Mouse (Mus musculus): ENCODE results near the gene Eif3f. TPM values are rescaled to one million over a fixed set of nuclear protein-coding genes. Genes with fewer than 3 reads are reported as not detected.

Eif3f gene
- polyA plus RNA-seq, 1 experiment: 96.4 TPM

DNA sequence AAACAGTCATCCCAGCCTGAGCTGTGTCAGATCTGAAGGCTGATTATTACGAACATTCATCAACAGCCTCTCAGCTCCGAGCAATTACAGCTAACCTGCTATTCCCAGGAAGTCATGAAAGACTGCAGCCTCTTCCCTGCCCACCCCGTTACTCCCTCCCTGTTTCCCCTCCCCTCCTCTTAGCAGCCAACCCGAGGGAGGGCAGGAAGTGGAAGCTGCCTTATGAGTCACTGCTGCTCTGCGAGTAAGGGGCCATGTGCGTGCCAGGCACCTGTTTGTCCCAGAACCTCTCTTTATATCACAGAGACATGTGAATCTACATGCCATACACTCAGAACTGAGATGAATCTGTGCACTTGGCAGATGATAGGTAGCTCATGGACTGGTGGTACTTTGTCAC, 34.0 kb downstream of the Eif3f start:
- no peak for DNase-seq (ENCODE audit: low read depth)

DNA sequence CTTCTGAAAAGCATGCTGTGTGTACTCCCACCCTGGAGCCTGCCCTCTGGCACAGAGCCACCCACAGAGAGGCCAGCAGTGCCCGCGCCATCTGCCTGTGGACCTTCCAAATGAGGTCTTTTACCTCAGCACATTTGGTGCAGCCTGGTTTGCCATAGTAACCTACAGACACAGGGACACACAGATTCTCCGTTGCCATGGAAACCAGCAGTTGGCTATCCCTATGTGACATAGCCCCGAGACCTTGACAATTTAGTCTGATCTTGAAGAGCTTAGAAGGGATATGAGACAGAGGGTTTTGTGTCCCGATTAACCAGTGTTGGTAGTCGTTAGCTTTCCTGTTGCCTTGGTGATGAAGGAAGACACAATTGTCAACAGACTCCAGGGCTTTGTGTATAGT, 38.1 kb downstream of the Eif3f start:
- no peak for DNase-seq (ENCODE audit: low read depth)

DNA sequence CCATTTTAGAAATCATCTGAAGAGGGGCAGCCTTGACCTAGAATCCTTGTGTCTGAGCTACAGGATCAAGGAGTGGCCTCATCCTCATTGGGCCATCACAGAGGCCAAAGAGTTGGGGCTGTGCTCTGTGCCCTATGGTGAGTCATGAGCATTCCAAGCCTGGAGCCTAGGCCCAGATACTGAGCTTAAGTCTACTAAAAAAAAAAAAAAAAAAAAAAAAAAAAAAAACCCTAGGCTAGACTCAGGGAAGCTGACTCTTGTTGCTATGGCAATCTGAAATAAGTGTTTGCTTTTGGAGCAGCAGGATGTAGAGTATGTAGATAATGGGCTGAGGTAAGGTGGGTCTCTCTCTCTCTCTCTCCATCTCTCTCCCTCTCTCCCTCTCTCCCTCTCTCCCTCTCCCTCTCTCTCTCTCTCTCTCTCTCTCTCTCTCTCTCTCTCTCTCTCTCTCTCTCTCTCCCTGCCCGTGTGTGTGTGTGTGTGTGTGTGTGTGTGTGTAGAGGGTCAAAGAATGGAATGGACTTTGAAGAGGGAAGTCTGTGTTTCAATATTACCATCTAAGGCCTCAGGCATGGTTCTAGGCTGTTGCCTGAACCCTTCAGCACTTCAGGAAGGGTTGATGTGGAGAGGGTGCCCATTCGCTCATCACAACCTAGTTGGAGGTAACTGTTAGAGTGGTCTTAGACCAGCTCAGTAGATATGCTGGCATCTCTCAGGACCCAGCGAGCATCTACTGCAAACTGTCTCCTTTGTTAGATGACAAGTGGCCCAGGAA, 51.9 kb downstream of the Eif3f start:
- DNase-seq (ENCODE audit: low read depth): no peak

DNA sequence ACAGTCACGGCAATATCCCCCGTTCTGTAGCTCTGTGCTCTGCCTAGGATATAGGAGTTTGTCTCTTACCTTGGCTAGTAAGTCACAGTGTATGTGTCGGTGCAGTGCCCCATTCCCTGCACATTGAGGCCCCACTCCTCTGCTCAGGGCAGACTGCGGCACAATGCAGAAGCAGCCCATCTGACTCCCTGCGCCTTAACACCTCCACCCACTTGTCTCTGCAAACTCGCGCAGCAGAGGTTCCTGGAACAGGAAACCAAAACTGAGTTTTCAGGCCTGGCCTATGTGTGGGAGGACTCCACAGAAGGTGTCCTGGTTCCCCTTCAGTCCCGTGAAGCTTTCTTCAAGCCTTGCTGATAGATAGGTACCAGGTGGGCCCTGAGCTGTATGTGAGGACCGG, 57.0 kb downstream of the Eif3f start:
- no peak for DNase-seq (ENCODE audit: low read depth)

Other genes with a start within 250 kb of the Eif3f start
- not detected in 2 replicates for gene Olfr512, start 221.1 kb upstream of the Eif3f start, polyA plus RNA-seq (2012; rRNA removed)
- not detected in 2 replicates for gene Olfr513, start 183.4 kb upstream of the Eif3f start, polyA plus RNA-seq (2012; rRNA removed)
- gene Olfr514, start 108.4 kb upstream of the Eif3f start, polyA plus RNA-seq (2012; rRNA removed): not detected in 2 replicates
- not detected in 2 replicates for gene Olfr516, start 83.9 kb upstream of the Eif3f start, polyA plus RNA-seq (2012; rRNA removed)
- gene Olfr517, start 62.0 kb upstream of the Eif3f start, polyA plus RNA-seq (2012; rRNA removed): not detected in 2 replicates
- gene Olfr518, start 49.4 kb upstream of the Eif3f start, polyA plus RNA-seq (2012; rRNA removed): not detected in 2 replicates
- gene Olfr519, start 40.0 kb upstream of the Eif3f start, polyA plus RNA-seq (2012; rRNA removed): not detected in 2 replicates
- 0.31 and 0.34 TPM in 2 replicates for gene Nlrp10, start 4.2 kb upstream of the Eif3f start, polyA plus RNA-seq (2012; rRNA removed)
- gene Tub, start 15.9 kb downstream of the Eif3f start, polyA plus RNA-seq (2012; rRNA removed): 0.20 and 0.49 TPM in 2 replicates
- gene Ric3, start 148.9 kb downstream of the Eif3f start, polyA plus RNA-seq (2012; rRNA removed): 1.3 and 2.1 TPM in 2 replicates
- 43.2 and 49.7 TPM in 2 replicates for gene Lmo1, start 240.8 kb downstream of the Eif3f start, polyA plus RNA-seq (2012; rRNA removed)

Measured in gonadal fat pad, adult 2 months (tissue).